Mouse (Mus musculus): ENCODE results near the gene Cux1.

- TF ChIP-seq POLR2A (IDR thresholded peaks at IDR 0.05; ENCODE audit: insufficient read depth, low read depth, low read length) (no peak), CTCF (IDR thresholded peaks at IDR 0.05; ENCODE audit: insufficient read depth, low read depth, low read length) (no peak)
Observed at GRCm38 (mm10) chr5:136326626-136327025, 240.7 kb downstream of the Cux1 start.

Data from olfactory bulb, adult 2 months (tissue).